Mouse (Mus musculus): ENCODE measurements around the gene Spaca4. TPM values are rescaled to one million over a fixed set of nuclear protein-coding genes. Genes with fewer than 3 reads are reported as not detected.

The Spaca4 gene
- polyA plus RNA-seq (2014; fragmentation: Nextera tagmentation; extraction: Ambion mirVana): not detected in 2 replicates

DNA sequence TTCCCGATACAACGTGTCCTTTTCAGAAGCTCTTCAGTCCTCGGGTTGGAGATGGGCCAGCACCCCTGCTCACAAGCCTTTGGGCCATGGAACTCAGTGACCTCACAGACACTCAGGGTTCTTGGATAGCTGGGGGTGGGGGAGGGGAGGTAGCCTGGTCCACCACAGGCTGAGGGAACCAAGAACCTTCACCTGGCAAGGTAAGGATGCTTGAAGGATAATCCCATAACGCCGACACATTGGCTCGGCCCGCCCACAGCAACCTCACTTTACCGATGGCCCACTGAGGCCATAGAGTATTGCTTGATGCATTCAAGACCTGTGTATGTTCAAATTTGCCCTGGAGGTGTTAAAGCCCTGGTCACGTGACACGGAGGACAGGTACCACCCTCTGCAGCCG lies at the start of gene Spaca4:
Gene Spaca4 (minus strand): TSS at position 101 of the 400 bp plus-strand sequence.
- Histone ChIP-seq H3K4me2 (no peak within 1 kb of the TSS), H3K9ac (no peak within 1 kb of the TSS), H3K9me3 (ENCODE audit: low read depth, low read length) (no peaks in the 10 kb centered on the region), H3K36me3 (ENCODE audit: insufficient read depth) (peaks cover 76% of the 10 kb centered on the region), H3K4me1 (ENCODE audit: insufficient read depth) (no peaks in the 10 kb centered on the region), H3K27ac (ENCODE audit: low read depth) (no peak within 1 kb of the TSS), H3K27me3 (ENCODE audit: insufficient read depth, low read length) (no peaks in the 10 kb centered on the region), H3K4me3 (ENCODE audit: low read depth, low read length) (no peak within 1 kb of the TSS)
- DNase-seq (no peak), ATAC-seq (ENCODE audit: insufficient read depth) (no peak)
- TF ChIP-seq CTCF (IDR thresholded peaks at IDR 0.05; ENCODE audit: low read depth): no peak
- WGBS: 87% methylated on average over 11 of the region's 11 CpGs

DNA sequence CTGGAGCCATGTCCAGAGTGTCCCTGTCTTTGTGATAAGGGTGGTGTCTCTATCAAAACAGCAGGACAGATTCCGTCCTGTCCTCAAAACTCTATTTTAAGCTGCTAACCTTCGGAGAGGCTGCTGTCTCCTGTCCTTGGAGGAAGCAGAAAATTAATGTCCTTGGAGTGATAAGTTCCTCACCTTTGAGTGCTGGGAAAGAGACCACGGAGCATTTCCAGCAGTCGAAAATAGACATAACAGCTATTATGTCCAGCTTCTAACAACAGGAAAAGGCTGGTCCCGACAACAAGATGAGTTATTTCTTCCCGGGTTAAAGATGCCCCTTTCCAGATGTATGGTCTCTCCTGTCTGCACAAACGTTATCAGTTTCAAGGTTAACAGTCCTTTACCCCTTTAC lies 49.6 kb upstream of the Spaca4 start:
- no peak for ATAC-seq (ENCODE audit: insufficient read depth)
- no peak overlapping the region for H3K27ac ChIP-seq (ENCODE audit: low read depth)
- no peaks in the 10 kb centered on the region for H3K36me3 ChIP-seq (ENCODE audit: insufficient read depth)
- no peak for TF ChIP-seq CTCF (IDR thresholded peaks at IDR 0.05; ENCODE audit: low read depth)
- WGBS: 56% methylated on average over 7 of the region's 7 CpGs
- H3K4me1 ChIP-seq (ENCODE audit: insufficient read depth): 0 out of 2 replicates have a peak, but pooled peaks cover 5% of the 10 kb centered on the region
- H3K27me3 ChIP-seq (ENCODE audit: insufficient read depth, low read length): peaks cover 4% of the 10 kb centered on the region; the same call in 1 of the 2 replicates
- no peak for DNase-seq
- H3K9me3 ChIP-seq (ENCODE audit: low read depth, low read length): no peaks in the 10 kb centered on the region; the same call in 1 of the 2 replicates
- no peak overlapping the region for H3K4me3 ChIP-seq (ENCODE audit: low read depth, low read length)
- H3K9ac ChIP-seq: no peak overlapping the region
- no peak overlapping the region for H3K4me2 ChIP-seq

DNA sequence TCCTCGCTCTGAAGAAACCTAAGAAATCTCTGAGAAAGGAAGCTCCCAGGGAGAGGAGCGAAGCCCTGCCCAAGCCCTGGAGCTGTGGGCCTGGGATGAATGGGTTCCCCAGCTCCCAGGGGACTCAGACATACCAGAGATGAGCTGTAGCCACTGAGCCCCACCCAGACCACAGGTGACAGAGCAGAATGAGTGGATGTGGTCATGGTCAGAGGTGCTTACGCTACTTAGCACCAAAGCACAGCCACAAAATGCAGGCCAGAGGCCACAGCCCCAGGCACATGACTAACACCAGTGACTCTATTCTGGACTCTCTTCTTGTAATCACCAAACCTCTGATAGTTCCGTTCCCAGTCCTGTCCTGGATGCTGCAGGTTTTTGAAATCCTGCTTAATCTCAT lies 45.5 kb upstream of the Spaca4 start:
- H3K9ac ChIP-seq: no peak overlapping the region
- H3K4me3 ChIP-seq (ENCODE audit: low read depth, low read length): no peak overlapping the region
- ATAC-seq (ENCODE audit: insufficient read depth) (no peak), DNase-seq (no peak)
- no peaks in the 10 kb centered on the region for H3K27me3 ChIP-seq (ENCODE audit: insufficient read depth, low read length)
- no peaks in the 10 kb centered on the region for H3K4me1 ChIP-seq (ENCODE audit: insufficient read depth)
- no peaks in the 10 kb centered on the region for H3K36me3 ChIP-seq (ENCODE audit: insufficient read depth)
- no peak overlapping the region; the same call in 1 of the 2 replicates for H3K27ac ChIP-seq (ENCODE audit: low read depth)
- 67% methylated on average over 4 of the region's 4 CpGs for WGBS
- no peak overlapping the region for H3K4me2 ChIP-seq
- no peak for TF ChIP-seq CTCF (IDR thresholded peaks at IDR 0.05; ENCODE audit: low read depth)
- H3K9me3 ChIP-seq (ENCODE audit: low read depth, low read length): no peaks in the 10 kb centered on the region; the same call in 1 of the 2 replicates

DNA sequence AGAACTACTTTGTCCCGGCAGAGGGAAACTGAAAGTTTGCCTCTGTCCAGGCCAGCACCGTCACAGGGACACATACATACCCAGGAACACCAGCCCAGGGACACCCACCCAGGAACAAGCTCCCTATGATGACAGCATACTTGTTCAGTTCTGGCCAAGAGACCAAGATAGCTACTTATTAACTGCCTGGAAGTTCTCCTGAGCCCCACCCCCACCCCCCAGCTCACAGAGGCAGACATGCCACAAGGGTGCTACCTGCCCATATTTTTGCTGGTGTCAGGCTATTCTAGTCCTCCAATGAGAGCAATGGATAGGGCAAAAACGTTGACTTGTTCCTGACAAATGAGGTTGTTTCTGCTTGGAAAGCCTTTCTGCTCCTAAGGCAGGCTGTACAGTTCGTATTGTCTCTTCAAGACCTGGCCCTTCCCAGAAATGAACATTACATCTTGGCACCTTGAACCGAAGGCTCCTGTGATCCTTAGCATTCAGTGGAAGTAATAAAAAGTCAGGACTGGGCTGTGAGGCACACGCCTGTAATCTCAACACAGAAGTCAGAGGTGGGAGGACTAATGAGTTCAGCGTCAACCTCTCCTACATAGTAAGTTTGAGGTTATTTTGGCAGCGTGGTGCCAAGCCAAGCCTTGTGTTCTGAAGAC lies 44.9 kb upstream of the Spaca4 start:
- no peak overlapping the region for H3K9ac ChIP-seq
- no peak for ATAC-seq (ENCODE audit: insufficient read depth)
- no peak for DNase-seq
- H3K4me3 ChIP-seq (ENCODE audit: low read depth, low read length): no peak overlapping the region
- no peaks in the 10 kb centered on the region for H3K27me3 ChIP-seq (ENCODE audit: insufficient read depth, low read length)
- WGBS: 54% methylated on average over 8 of the region's 8 CpGs
- H3K9me3 ChIP-seq (ENCODE audit: low read depth, low read length): no peaks in the 10 kb centered on the region; the same call in 1 of the 2 replicates
- H3K4me2 ChIP-seq: no peak overlapping the region
- H3K36me3 ChIP-seq (ENCODE audit: insufficient read depth): no peaks in the 10 kb centered on the region
- TF ChIP-seq CTCF (IDR thresholded peaks at IDR 0.05; ENCODE audit: low read depth): no peak
- no peaks in the 10 kb centered on the region for H3K4me1 ChIP-seq (ENCODE audit: insufficient read depth)
- no peak overlapping the region; the same call in 1 of the 2 replicates for H3K27ac ChIP-seq (ENCODE audit: low read depth)

DNA sequence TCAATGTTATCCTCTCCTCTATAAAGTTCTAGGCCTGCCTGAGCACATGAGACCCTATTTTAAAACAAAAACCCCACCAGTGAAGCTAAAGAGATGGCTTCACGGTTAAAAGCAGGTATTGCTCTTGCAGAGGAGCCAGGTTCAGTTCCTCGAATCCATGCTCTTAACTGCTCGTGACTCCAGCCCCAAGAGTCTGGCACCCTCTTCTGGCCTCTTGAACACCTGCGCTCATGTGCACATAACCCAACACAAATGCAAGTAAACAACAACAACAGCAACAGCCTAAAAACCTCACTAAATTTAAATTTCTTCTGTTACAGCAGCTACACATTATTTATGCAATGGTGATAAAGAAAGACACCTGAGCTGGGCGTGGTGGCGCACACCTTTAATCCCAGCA lies 41.9 kb upstream of the Spaca4 start:
- H3K4me3 ChIP-seq (ENCODE audit: low read depth, low read length): no peak overlapping the region
- WGBS: 89% methylated on average over 6 of the region's 6 CpGs

DNA sequence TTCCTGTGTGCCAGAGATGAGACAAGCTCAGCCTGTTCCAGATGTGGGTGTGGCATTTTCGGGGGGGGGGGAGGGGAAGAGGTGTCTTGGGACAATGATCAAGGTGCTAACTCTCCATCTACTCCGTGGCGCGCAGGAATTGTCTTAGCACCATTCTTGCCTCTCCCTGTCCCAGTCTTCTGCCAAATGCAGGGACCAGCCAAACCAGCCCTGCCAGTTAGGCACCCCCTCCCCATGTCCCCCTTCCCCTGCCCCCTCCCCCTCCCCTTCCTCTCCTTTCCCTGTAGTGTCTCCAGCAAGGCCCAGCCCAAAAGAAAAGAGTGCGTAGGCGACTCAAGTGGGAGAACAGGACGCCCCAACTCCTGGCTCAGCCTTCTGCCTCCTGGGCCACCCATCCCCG lies 41.2 kb upstream of the Spaca4 start:
- 31% methylated on average over 8 of the region's 8 CpGs for WGBS
- Histone ChIP-seq H3K4me2 (peak overlapping the region; percentile 8; the same call in 1 of the 2 replicates), H3K9ac (no peak overlapping the region), H3K27ac (ENCODE audit: low read depth) (peak overlapping the region; percentile 21; the same call in 1 of the 2 replicates), H3K9me3 (ENCODE audit: low read depth, low read length) (no peaks in the 10 kb centered on the region), H3K4me3 (ENCODE audit: low read depth, low read length) (no peak overlapping the region), H3K4me1 (ENCODE audit: insufficient read depth) (no peaks in the 10 kb centered on the region), H3K36me3 (ENCODE audit: insufficient read depth) (no peaks in the 10 kb centered on the region), H3K27me3 (ENCODE audit: insufficient read depth, low read length) (no peaks in the 10 kb centered on the region)
- ATAC-seq (ENCODE audit: insufficient read depth): peak; percentile 41; the same call in 1 of the 2 replicates
- peak; percentile 26 for DNase-seq
- no peak for TF ChIP-seq CTCF (IDR thresholded peaks at IDR 0.05; ENCODE audit: low read depth)

More for the DNA sequence above, 41.9 kb upstream of the Spaca4 start:
- no peak overlapping the region for H3K9ac ChIP-seq
- 0 out of 2 replicates have a peak overlapping the region, but pooled peaks have one; percentile 21 for H3K27ac ChIP-seq (ENCODE audit: low read depth)
- DNase-seq: no peak
- H3K36me3 ChIP-seq (ENCODE audit: insufficient read depth): no peaks in the 10 kb centered on the region
- H3K9me3 ChIP-seq (ENCODE audit: low read depth, low read length): no peaks in the 10 kb centered on the region
- 0 out of 2 replicates have a peak, but pooled peaks have one; percentile 15 for TF ChIP-seq CTCF (IDR thresholded peaks at IDR 0.05; ENCODE audit: low read depth)
- H3K4me1 ChIP-seq (ENCODE audit: insufficient read depth): no peaks in the 10 kb centered on the region
- no peaks in the 10 kb centered on the region for H3K27me3 ChIP-seq (ENCODE audit: insufficient read depth, low read length)
- H3K4me2 ChIP-seq: no peak overlapping the region
- no peak for ATAC-seq (ENCODE audit: insufficient read depth)

DNA sequence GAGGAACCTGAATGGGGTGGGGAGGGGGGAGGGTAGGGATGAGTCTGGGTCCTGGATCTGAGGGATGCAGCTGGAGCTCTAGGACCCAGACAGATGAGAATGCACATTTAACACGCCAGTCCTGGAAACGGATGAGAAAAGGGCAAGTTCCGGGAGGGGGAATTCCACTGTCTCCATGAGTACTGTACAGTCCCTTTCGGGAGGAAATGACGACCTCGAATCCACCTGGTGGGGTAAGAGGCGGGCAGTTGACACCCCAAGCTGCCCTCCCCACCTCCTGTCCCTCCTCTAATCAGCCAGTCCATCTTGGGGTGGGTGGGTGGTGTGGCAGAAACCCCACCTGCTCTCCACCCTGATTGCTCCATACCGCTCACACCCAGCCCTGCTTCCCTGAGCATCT lies 40.4 kb upstream of the Spaca4 start:
- TF ChIP-seq CTCF (IDR thresholded peaks at IDR 0.05; ENCODE audit: low read depth): no peak
- H3K27me3 ChIP-seq (ENCODE audit: insufficient read depth, low read length): no peaks in the 10 kb centered on the region
- H3K9ac ChIP-seq: no peak overlapping the region
- no peaks in the 10 kb centered on the region for H3K36me3 ChIP-seq (ENCODE audit: insufficient read depth)
- DNase-seq (no peak), ATAC-seq (ENCODE audit: insufficient read depth) (0 out of 2 replicates have a peak, but pooled peaks have one; percentile 17)
- H3K4me2 ChIP-seq: no peak overlapping the region
- H3K4me3 ChIP-seq (ENCODE audit: low read depth, low read length): no peak overlapping the region
- H3K27ac ChIP-seq (ENCODE audit: low read depth): no peak overlapping the region
- no peaks in the 10 kb centered on the region for H3K9me3 ChIP-seq (ENCODE audit: low read depth, low read length)
- 49% methylated on average over 8 of the region's 8 CpGs for WGBS
- no peaks in the 10 kb centered on the region for H3K4me1 ChIP-seq (ENCODE audit: insufficient read depth)
